ENCODE assay signal across 16 mouse cellular contexts in genomic region chr2:138048341-138048740, GRCm38 (mm10).
DNase-seq lines count a peak whose midpoint lies in the region; ATAC-seq and TF ChIP-seq lines count a peak whose summit lies in the region.
"Had no signal": no experiment of that assay in that cellular context is flagged by ENCODE, and none has a peak within 500 bp of the region (broad histone marks: within the 10 kb centered on the region; RNA-seq: fewer than 3 reads in every experiment).

No protein-coding gene starts in this region.

- ATAC-seq in liver, embryonic 11.5 days (replicated peaks; ENCODE audit: low FRiP score): no peak
- ATAC-seq in hindbrain, postnatal 0 days: peak; percentile 36
- ATAC-seq: CD4-positive, CD25-positive, alpha-beta regulatory T cell, adult 4 months had no signal

- no peak for TF ChIP-seq CTCF in kidney, adult 2 months (conservative IDR thresholded peaks at IDR 0.05; ENCODE audit: insufficient read depth, insufficient read length, low read depth, low read length)
- TF ChIP-seq CTCF in liver, adult 2 months (IDR thresholded peaks at IDR 0.05; ENCODE audit: low read depth, low read length): no peak
- TF ChIP-seq CTCF in cortical plate, adult 2 months (IDR thresholded peaks at IDR 0.05; ENCODE audit: extremely low read depth, insufficient read depth, low read length): no peak
- TF ChIP-seq CTCF in hindbrain, postnatal 0 days (IDR thresholded peaks at IDR 0.05; ENCODE audit: low read depth): no peak

- no peaks in the 10 kb centered on the region; the same call in 1 of the 2 replicates for H3K27me3 ChIP-seq in kidney, adult 2 months (replicated peaks; ENCODE audit: control insufficient read depth, insufficient read depth, low read length)
- H3K27me3 ChIP-seq in liver, adult 2 months (ENCODE audit: control insufficient read depth, insufficient read depth, low read length): no peaks in the 10 kb centered on the region
- no peaks in the 10 kb centered on the region for H3K27me3 ChIP-seq in liver, embryonic 11.5 days (replicated peaks; ENCODE audit: control insufficient read depth, insufficient read depth, low read length)
- no peaks in the 10 kb centered on the region for H3K27me3 ChIP-seq in hindbrain, postnatal 0 days (ENCODE audit: insufficient read depth, low read length)
- H3K27me3 ChIP-seq: forebrain, embryonic 15.5 days; midbrain, embryonic 12.5 days; neural tube, embryonic 12.5 days had no signal

- no peaks in the 10 kb centered on the region for H3K4me1 ChIP-seq in kidney, adult 2 months (ENCODE audit: control insufficient read depth, insufficient read depth, low read length)
- H3K4me1 ChIP-seq in liver, adult 2 months (ENCODE audit: control insufficient read depth, insufficient read depth, low read length): no peaks in the 10 kb centered on the region; the same call in 1 of the 2 replicates
- no peaks in the 10 kb centered on the region for H3K4me1 ChIP-seq in liver, embryonic 11.5 days (replicated peaks; ENCODE audit: control insufficient read depth, insufficient read depth, low read length)
- H3K4me1 ChIP-seq in cortical plate, adult 2 months (ENCODE audit: control insufficient read depth, insufficient read depth, low read length): peaks cover 3% of the 10 kb centered on the region; the same call in 1 of the 2 replicates
- H3K4me1 ChIP-seq in hindbrain, postnatal 0 days (ENCODE audit: insufficient read depth, low read length): peaks cover 9% of the 10 kb centered on the region
- H3K4me1 ChIP-seq: neural tube, embryonic 12.5 days had no signal

- peak; percentile 34 for DNase-seq in kidney, adult 2 months
- DNase-seq in kidney, postnatal 4 days: no peak
- DNase-seq in liver, adult 2 months (ENCODE audit: extremely low read depth, low read depth, low spot score): peak; percentile 79
- DNase-seq in liver, embryonic 11.5 days (ENCODE audit: low spot score): no peak
- DNase-seq in hindbrain, postnatal 0 days (ENCODE audit: low spot score): no peak
- no peak for DNase-seq in heart, adult 8-10 months (ENCODE audit: low spot score)
- DNase-seq: adrenal gland, adult 2 months; gastrocnemius, postnatal 10 days; lung, postnatal 36 days had no signal

- H3K9ac ChIP-seq in liver, adult 2 months (ENCODE audit: low read depth, low read length): no peak overlapping the region
- H3K9ac ChIP-seq in liver, embryonic 11.5 days (ENCODE audit: low read depth, low read length): no peak overlapping the region
- no peak overlapping the region for H3K9ac ChIP-seq in hindbrain, postnatal 0 days (replicated peaks; ENCODE audit: low read length)
- H3K9ac ChIP-seq: forebrain, embryonic 15.5 days; liver, embryonic 14.5 days; midbrain, embryonic 12.5 days; neural tube, embryonic 12.5 days had no signal

- no peak overlapping the region for H3K4me2 ChIP-seq in liver, embryonic 11.5 days
- peak overlapping the region; percentile 44 for H3K4me2 ChIP-seq in hindbrain, postnatal 0 days (ENCODE audit: low read depth, low read length)
- H3K4me2 ChIP-seq: midbrain, embryonic 12.5 days; neural tube, embryonic 12.5 days had no signal

- WGBS in kidney, adult 2 months: 48% methylated on average over 5 of the region's 5 CpGs
- WGBS in liver, adult 2 months: 48% methylated on average over 5 of the region's 5 CpGs
- WGBS in liver, embryonic 11.5 days: 75% methylated on average over 5 of the region's 5 CpGs
- 42% methylated on average over 5 of the region's 5 CpGs for WGBS in hindbrain, postnatal 0 days

- H3K36me3 ChIP-seq in kidney, adult 2 months (ENCODE audit: control insufficient read depth, insufficient read depth, low read length): no peaks in the 10 kb centered on the region
- H3K36me3 ChIP-seq in liver, adult 2 months (ENCODE audit: control insufficient read depth, insufficient read depth, low read length): no peaks in the 10 kb centered on the region
- H3K36me3 ChIP-seq in liver, embryonic 11.5 days (ENCODE audit: control insufficient read depth, insufficient read depth, low read length): no peaks in the 10 kb centered on the region
- H3K36me3 ChIP-seq in hindbrain, postnatal 0 days (ENCODE audit: insufficient read depth, low read length): no peaks in the 10 kb centered on the region
- H3K36me3 ChIP-seq: forebrain, embryonic 15.5 days; midbrain, embryonic 12.5 days; neural tube, embryonic 12.5 days had no signal

- no peak overlapping the region for H3K27ac ChIP-seq in kidney, adult 2 months (ENCODE audit: insufficient read depth, low read depth, low read length)
- H3K27ac ChIP-seq in liver, adult 2 months (replicated peaks; ENCODE audit: insufficient read depth, low read depth, low read length): no peak overlapping the region
- H3K27ac ChIP-seq in liver, embryonic 11.5 days (ENCODE audit: low read depth, low read length): no peak overlapping the region
- H3K27ac ChIP-seq in cortical plate, adult 2 months (ENCODE audit: insufficient read depth, low read length): no peak overlapping the region
- peak overlapping the region; percentile 58; the same call in 1 of the 2 replicates for H3K27ac ChIP-seq in hindbrain, postnatal 0 days
- H3K27ac ChIP-seq: forebrain, embryonic 15.5 days; heart, adult 2 months; liver, embryonic 14.5 days; midbrain, embryonic 12.5 days; neural tube, embryonic 12.5 days had no signal

- no peak for TF ChIP-seq POLR2A in kidney, adult 2 months (IDR thresholded peaks at IDR 0.05; ENCODE audit: low read depth, low read length)
- TF ChIP-seq POLR2A in liver, adult 2 months (IDR thresholded peaks at IDR 0.05; ENCODE audit: extremely low read depth, insufficient read depth, low read length): no peak
- TF ChIP-seq POLR2A in cortical plate, adult 2 months (IDR thresholded peaks at IDR 0.05; ENCODE audit: extremely low read depth, insufficient read depth, low read length): no peak

- no peak overlapping the region for H3K4me3 ChIP-seq in kidney, adult 2 months (ENCODE audit: insufficient read depth, low read depth, low read length)
- no peak overlapping the region for H3K4me3 ChIP-seq in liver, adult 2 months (ENCODE audit: insufficient read depth, low read depth, low read length)
- H3K4me3 ChIP-seq in liver, embryonic 11.5 days (ENCODE audit: low read depth, low read length): no peak overlapping the region
- 0 out of 2 replicates have a peak overlapping the region, but pooled peaks have one; percentile 7 for H3K4me3 ChIP-seq in cortical plate, adult 2 months (ENCODE audit: insufficient read depth, low read length)
- no peak overlapping the region for H3K4me3 ChIP-seq in hindbrain, postnatal 0 days (ENCODE audit: low read length)
- H3K4me3 ChIP-seq: forebrain, embryonic 15.5 days; heart, adult 2 months; midbrain, embryonic 12.5 days; neural tube, embryonic 12.5 days had no signal

- no peaks in the 10 kb centered on the region for H3K79me2 ChIP-seq in liver, adult 2 months (ENCODE audit: control insufficient read depth, insufficient read depth, low read length)

- no peaks in the 10 kb centered on the region for H3K9me3 ChIP-seq in liver, embryonic 11.5 days (ENCODE audit: control insufficient read depth, low read length)
- no peaks in the 10 kb centered on the region for H3K9me3 ChIP-seq in hindbrain, postnatal 0 days (ENCODE audit: low read length)
- H3K9me3 ChIP-seq: forebrain, embryonic 15.5 days; midbrain, embryonic 12.5 days; neural tube, embryonic 12.5 days had no signal

Comparison
In these comparisons a context has a peak if more than half of its experiments do, and no peak if none do; other contexts are left out.
1. DNase-seq: peak in kidney, adult 2 months (single experiment) and liver, adult 2 months (single experiment); none in kidney, postnatal 4 days (0 of 2), liver, embryonic 11.5 days (single experiment), hindbrain, postnatal 0 days (single experiment) and heart, adult 8-10 months (single experiment).